Mouse (Mus musculus): Measurements from ENCODE around the gene Mpdu1. TPM values are rescaled to one million over a fixed set of nuclear protein-coding genes. Genes with fewer than 3 reads are reported as not detected.

Mpdu1 gene
- polyA plus RNA-seq, 1 experiment: 65.7 TPM

DNA sequence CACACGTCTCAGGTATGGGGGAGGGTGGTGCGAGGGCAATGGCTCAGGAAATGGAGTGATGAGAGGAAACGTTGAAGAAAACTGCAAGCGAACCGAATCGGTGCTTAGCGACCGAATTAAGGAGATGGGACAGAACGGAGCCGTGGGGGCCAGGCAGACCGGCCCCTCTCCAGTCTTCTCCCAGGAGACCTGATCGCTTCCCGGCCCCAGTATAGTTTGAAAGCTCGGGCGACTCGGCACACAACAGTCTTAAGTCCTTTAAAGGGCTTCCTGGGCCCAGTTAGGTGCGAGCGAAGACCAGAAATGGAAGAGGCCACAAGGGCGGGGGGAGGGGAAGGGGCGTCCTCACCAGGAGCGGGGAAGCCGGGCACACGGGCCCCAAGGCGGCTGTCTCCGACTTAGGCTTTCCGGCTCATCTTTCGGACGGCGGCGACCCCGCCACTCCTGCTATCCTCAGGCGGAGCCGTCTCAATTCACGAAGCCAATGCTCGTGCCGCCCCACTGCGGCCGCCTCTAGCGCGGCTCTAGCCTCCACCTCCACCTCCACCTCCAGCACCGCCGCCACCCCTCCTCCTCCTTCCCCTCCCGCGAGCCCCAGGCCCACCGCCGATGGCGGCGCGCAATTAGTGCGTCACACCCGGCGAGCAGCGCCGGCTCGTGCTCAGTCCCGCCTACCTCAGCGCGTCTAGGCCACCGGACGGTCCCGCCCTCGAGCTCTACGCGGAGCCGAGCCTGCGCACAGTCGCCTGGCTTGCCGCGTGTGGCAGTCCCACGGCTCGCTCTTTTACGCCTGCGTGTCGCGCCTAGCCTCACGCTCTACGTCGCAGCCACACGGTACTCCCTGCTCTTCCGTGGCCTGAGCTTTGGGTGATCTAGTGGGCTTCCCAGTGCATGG lies 19.1 kb upstream of the Mpdu1 start, which contains the start of gene Senp3:
Gene Senp3, minus strand, starts transcription at position 771 of the 895 bp plus-strand sequence.
- Histone ChIP-seq H3K4me1 (ENCODE audit: control insufficient read depth, insufficient read depth, low read length) (no peaks in the 10 kb centered on the region), H3K9me3 (replicated peaks; ENCODE audit: control insufficient read depth, insufficient read depth, low read length, poor library complexity, severe bottlenecking) (no peaks in the 10 kb centered on the region), H3K36me3 (ENCODE audit: control insufficient read depth, insufficient read depth, low read length, poor library complexity, severe bottlenecking) (peaks cover 38% of the 10 kb centered on the region), H3K27ac (ENCODE audit: insufficient read depth, low read length) (peak within 1 kb of the TSS; percentile 58), H3K27me3 (ENCODE audit: control insufficient read depth, insufficient read depth, low read length, poor library complexity, severe bottlenecking) (no peaks in the 10 kb centered on the region), H3K4me3 (ENCODE audit: low read depth, low read length) (peak within 1 kb of the TSS; percentile 71), H3K9ac (ENCODE audit: low read depth, poor library complexity, severe bottlenecking) (peak within 1 kb of the TSS; percentile 85)
- TF ChIP-seq EP300 (IDR thresholded peaks at IDR 0.05; ENCODE audit: insufficient read depth, low read depth, low read length) (peak; percentile 65; the same call in 1 of the 2 replicates), POLR2A (IDR thresholded peaks at IDR 0.05; ENCODE audit: insufficient read depth, low read length) (peak; percentile 86), CTCF (IDR thresholded peaks at IDR 0.05; ENCODE audit: low read depth, low read length) (no peak)

DNA sequence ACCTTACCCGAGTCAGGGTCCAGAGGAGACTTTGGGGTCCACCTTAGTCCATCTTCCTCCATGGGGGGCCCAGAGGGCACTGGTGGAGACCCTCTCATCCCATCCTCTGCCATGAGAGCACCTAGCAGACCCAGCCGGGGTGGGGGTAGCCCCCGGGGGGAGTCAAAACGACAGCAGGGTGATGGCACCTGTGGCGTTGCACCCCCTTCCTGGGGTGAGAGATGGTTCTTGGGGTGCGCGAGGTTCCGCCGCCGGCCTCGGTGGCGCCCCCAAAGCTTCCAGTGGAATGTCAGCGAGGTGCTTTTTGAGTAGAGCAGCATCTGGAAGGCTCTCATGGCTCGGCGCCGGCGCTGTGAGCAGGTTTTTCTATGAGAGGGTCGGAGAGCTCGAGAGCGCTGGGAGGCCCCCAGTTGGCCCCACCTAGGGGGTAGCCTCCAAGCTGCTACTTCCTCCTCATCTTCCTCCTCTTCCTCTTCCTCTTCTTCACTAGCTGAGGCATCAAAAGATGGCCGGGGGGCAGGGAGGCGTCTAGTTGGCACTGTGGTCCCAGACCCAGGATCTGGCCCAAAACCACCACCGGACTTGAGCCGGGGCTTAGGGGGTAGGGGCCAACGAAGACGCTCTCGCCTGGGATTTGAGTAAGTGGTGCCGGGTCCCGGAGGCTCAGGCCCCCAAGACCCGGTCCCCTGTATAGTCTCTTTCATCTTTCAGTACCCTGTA lies 17.9 kb upstream of the Mpdu1 start:
- H3K4me3 ChIP-seq (ENCODE audit: low read depth, low read length): peak overlapping the region; percentile 71
- H3K27ac ChIP-seq (ENCODE audit: insufficient read depth, low read length): no peak overlapping the region
- no peaks in the 10 kb centered on the region for H3K27me3 ChIP-seq (ENCODE audit: control insufficient read depth, insufficient read depth, low read length, poor library complexity, severe bottlenecking)
- no peaks in the 10 kb centered on the region for H3K9me3 ChIP-seq (replicated peaks; ENCODE audit: control insufficient read depth, insufficient read depth, low read length, poor library complexity, severe bottlenecking)
- peaks cover 50% of the 10 kb centered on the region for H3K36me3 ChIP-seq (ENCODE audit: control insufficient read depth, insufficient read depth, low read length, poor library complexity, severe bottlenecking)
- no peak for TF ChIP-seq POLR2A (IDR thresholded peaks at IDR 0.05; ENCODE audit: insufficient read depth, low read length)
- TF ChIP-seq CTCF (IDR thresholded peaks at IDR 0.05; ENCODE audit: low read depth, low read length): no peak
- no peak for TF ChIP-seq EP300 (IDR thresholded peaks at IDR 0.05; ENCODE audit: insufficient read depth, low read depth, low read length)
- H3K4me1 ChIP-seq (ENCODE audit: control insufficient read depth, insufficient read depth, low read length): no peaks in the 10 kb centered on the region
- H3K9ac ChIP-seq (ENCODE audit: low read depth, poor library complexity, severe bottlenecking): peak overlapping the region; percentile 85

DNA sequence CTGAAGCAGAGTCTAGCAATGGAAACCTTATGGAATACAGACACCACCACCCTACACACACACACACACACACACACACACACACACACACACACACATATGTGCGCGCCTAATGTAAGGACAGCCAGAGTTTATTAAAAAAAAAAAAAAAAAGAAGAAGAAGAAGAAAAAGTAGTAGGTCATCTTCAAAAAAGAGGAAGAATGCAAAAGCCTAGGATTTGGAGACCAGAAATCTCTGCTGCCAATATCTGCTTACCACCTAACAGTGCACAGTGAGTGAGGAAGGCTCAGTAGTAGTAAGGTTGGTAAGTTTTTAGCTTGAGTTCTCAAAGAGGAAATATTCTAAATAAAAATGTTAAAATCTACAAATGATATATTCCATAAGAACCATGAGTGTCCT lies 16.7 kb upstream of the Mpdu1 start:
- Histone ChIP-seq H3K27ac (ENCODE audit: insufficient read depth, low read length) (no peak overlapping the region), H3K27me3 (ENCODE audit: control insufficient read depth, insufficient read depth, low read length, poor library complexity, severe bottlenecking) (no peaks in the 10 kb centered on the region), H3K36me3 (ENCODE audit: control insufficient read depth, insufficient read depth, low read length, poor library complexity, severe bottlenecking) (peaks cover 62% of the 10 kb centered on the region), H3K4me1 (ENCODE audit: control insufficient read depth, insufficient read depth, low read length) (no peaks in the 10 kb centered on the region), H3K9me3 (replicated peaks; ENCODE audit: control insufficient read depth, insufficient read depth, low read length, poor library complexity, severe bottlenecking) (no peaks in the 10 kb centered on the region), H3K4me3 (ENCODE audit: low read depth, low read length) (no peak overlapping the region; the same call in 1 of the 2 replicates), H3K9ac (ENCODE audit: low read depth, poor library complexity, severe bottlenecking) (peak overlapping the region; percentile 85; the same call in 1 of the 2 replicates)
- TF ChIP-seq EP300 (IDR thresholded peaks at IDR 0.05; ENCODE audit: insufficient read depth, low read depth, low read length) (no peak), POLR2A (IDR thresholded peaks at IDR 0.05; ENCODE audit: insufficient read depth, low read length) (no peak), CTCF (IDR thresholded peaks at IDR 0.05; ENCODE audit: low read depth, low read length) (no peak)

DNA sequence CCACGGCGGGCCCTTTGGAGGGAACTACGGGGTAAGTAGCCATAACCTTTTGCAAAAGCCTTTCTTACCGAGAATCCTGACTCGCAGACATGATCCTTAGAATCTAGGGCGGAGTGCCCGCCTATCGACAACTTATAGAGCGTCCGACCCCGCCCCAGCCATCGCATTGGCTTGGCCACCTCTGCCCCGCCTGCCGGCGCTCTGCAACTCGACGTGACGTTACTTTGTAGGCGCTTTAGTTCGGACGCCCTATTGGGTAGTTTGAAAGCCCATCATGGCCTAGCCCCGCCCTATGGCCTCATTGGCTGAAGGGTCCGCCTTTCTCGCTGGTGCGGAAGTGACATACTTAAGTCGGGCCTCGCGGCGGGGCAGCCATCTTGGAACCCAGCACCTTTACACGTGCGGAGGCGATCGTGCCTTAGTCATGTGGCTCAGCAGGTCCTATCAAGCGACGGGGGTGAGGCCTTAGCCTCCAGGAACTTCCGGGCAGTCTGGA lies 9.8 kb upstream of the Mpdu1 start, which contains the start of gene Eif4a1:
Gene Eif4a1, minus strand, starts transcription at position 213 of the 496 bp plus-strand sequence.
- Histone ChIP-seq H3K27ac (ENCODE audit: insufficient read depth, low read length) (peak within 1 kb of the TSS; percentile 59), H3K4me1 (ENCODE audit: control insufficient read depth, insufficient read depth, low read length) (no peaks in the 10 kb centered on the region), H3K36me3 (ENCODE audit: control insufficient read depth, insufficient read depth, low read length, poor library complexity, severe bottlenecking) (peaks cover 83% of the 10 kb centered on the region), H3K27me3 (ENCODE audit: control insufficient read depth, insufficient read depth, low read length, poor library complexity, severe bottlenecking) (no peaks in the 10 kb centered on the region), H3K9me3 (replicated peaks; ENCODE audit: control insufficient read depth, insufficient read depth, low read length, poor library complexity, severe bottlenecking) (no peaks in the 10 kb centered on the region), H3K9ac (ENCODE audit: low read depth, poor library complexity, severe bottlenecking) (peak within 1 kb of the TSS; percentile 96), H3K4me3 (ENCODE audit: low read depth, low read length) (peak within 1 kb of the TSS; percentile 93)
- TF ChIP-seq EP300 (IDR thresholded peaks at IDR 0.05; ENCODE audit: insufficient read depth, low read depth, low read length) (peak; percentile 72; the same call in 1 of the 2 replicates), CTCF (IDR thresholded peaks at IDR 0.05; ENCODE audit: low read depth, low read length) (no peak), POLR2A (IDR thresholded peaks at IDR 0.05; ENCODE audit: insufficient read depth, low read length) (peak; percentile 98)

DNA sequence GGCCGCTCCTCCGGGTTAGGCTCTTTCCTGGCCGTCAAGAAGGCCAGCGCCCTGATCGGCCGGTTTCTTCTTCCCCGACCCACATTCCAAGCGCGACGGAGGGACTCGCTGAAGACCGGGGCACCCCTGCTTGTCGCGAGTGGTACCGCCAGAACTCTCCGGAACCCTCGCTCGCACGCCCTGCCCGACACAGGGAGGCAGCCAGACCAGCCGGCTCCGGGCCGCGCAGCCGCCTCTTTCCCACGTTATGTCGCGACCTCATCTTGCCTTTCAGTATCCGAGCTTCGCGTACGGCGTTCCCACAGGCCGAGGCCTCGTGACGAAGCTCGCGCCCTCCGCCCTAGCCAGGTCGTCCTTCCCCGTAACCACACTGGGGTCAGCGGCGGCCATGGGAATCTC lies 9.3 kb upstream of the Mpdu1 start:
- peak overlapping the region; percentile 96 for H3K9ac ChIP-seq (ENCODE audit: low read depth, poor library complexity, severe bottlenecking)
- no peaks in the 10 kb centered on the region for H3K4me1 ChIP-seq (ENCODE audit: control insufficient read depth, insufficient read depth, low read length)
- H3K27ac ChIP-seq (ENCODE audit: insufficient read depth, low read length): peak overlapping the region; percentile 59
- TF ChIP-seq EP300 (IDR thresholded peaks at IDR 0.05; ENCODE audit: insufficient read depth, low read depth, low read length): no peak
- no peak for TF ChIP-seq POLR2A (IDR thresholded peaks at IDR 0.05; ENCODE audit: insufficient read depth, low read length)
- TF ChIP-seq CTCF (IDR thresholded peaks at IDR 0.05; ENCODE audit: low read depth, low read length): no peak
- peaks cover 77% of the 10 kb centered on the region for H3K36me3 ChIP-seq (ENCODE audit: control insufficient read depth, insufficient read depth, low read length, poor library complexity, severe bottlenecking)
- H3K27me3 ChIP-seq (ENCODE audit: control insufficient read depth, insufficient read depth, low read length, poor library complexity, severe bottlenecking): no peaks in the 10 kb centered on the region
- peak overlapping the region; percentile 93 for H3K4me3 ChIP-seq (ENCODE audit: low read depth, low read length)
- no peaks in the 10 kb centered on the region for H3K9me3 ChIP-seq (replicated peaks; ENCODE audit: control insufficient read depth, insufficient read depth, low read length, poor library complexity, severe bottlenecking)
